Mouse (Mus musculus): ENCODE measurements around the gene Fam189a1. TPM values are rescaled to one million over a fixed set of nuclear protein-coding genes. Genes with fewer than 3 reads are reported as not detected.

Fam189a1 gene
- polyA plus RNA-seq, 1 experiment from 2014 or later: 1.3 TPM

DNA sequence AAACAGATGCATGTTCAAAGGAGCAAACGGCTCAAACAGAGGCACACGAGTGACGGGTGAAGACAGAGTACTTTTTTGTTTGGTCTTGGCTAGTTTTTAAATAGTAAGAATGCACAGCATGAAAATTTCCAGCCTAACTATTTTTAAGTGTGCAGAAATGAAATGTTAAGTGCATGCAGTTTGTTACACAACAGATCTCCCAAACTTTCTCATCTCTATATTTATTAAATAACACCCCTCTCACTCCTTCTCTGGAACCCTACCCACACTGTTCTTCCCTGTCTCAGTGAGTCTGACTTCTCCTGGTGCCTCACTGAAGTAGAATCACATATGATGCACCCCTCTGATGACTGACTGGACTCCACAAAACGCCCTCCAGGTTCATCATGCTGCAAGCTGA, 63.1 kb downstream of the Fam189a1 start:
- Histone ChIP-seq H3K36me3 (no peaks in the 10 kb centered on the region), H3K27me3 (ENCODE audit: low read depth, poor library complexity, severe bottlenecking) (no peaks in the 10 kb centered on the region), H3K4me1 (no peaks in the 10 kb centered on the region), H3K27ac (replicated peaks) (no peak overlapping the region), H3K4me3 (no peak overlapping the region), H3K9me3 (replicated peaks) (no peaks in the 10 kb centered on the region)
- no peak for DNase-seq (ENCODE audit: low spot score)
- 84% methylated on average over 4 of the region's 4 CpGs for WGBS

DNA sequence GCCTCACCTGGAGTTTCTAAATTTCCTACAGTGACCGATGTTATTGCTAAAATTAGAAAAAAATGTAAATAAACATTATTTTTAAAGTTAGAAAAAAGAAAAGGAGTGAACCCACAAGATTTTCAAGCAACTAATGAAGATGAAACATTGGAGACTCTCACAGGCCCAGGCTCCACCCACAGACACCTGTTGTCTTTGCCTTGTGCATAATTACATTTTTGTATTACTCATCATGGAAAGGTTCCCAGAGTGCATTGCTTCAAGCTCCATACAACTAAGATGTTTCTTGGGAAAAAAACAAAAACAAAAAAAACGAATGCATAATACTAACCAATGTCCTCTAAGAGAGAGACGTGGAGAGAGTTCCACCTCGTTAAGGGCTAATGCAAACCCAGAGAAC, 64.9 kb downstream of the Fam189a1 start:
- Histone ChIP-seq H3K9me3 (replicated peaks) (no peaks in the 10 kb centered on the region), H3K4me3 (no peak overlapping the region), H3K27me3 (ENCODE audit: low read depth, poor library complexity, severe bottlenecking) (no peaks in the 10 kb centered on the region), H3K36me3 (no peaks in the 10 kb centered on the region), H3K4me1 (no peaks in the 10 kb centered on the region), H3K27ac (replicated peaks) (no peak overlapping the region)
- no peak for DNase-seq (ENCODE audit: low spot score)
- WGBS: 87% methylated on average over 4 of the region's 4 CpGs

DNA sequence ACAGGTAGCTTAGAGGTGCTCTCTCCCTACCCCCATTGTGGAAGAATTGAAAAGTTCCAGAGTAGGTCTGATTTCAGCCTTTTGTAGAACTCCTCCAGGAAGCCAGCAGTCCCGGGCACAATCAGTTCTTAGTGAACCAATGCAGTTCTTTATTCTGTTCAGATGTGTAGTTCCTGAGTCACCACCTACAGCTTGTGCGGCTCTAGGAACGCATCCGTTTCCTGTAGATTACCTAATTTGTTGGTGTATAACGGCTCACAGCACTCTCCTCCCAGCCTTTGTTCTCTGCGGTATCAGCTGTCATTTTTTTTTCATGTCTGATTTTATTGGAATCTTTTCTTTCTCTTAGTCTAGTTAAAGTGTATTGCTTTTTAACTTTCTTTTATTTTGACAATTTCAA, 70.4 kb downstream of the Fam189a1 start:
- Histone ChIP-seq H3K27ac (replicated peaks) (no peak overlapping the region), H3K4me3 (no peak overlapping the region), H3K4me1 (peaks cover 13% of the 10 kb centered on the region), H3K9me3 (replicated peaks) (no peaks in the 10 kb centered on the region), H3K27me3 (ENCODE audit: low read depth, poor library complexity, severe bottlenecking) (no peaks in the 10 kb centered on the region), H3K36me3 (no peaks in the 10 kb centered on the region)
- WGBS: 84% methylated on average over 6 of the region's 6 CpGs
- no peak for DNase-seq (ENCODE audit: low spot score)

DNA sequence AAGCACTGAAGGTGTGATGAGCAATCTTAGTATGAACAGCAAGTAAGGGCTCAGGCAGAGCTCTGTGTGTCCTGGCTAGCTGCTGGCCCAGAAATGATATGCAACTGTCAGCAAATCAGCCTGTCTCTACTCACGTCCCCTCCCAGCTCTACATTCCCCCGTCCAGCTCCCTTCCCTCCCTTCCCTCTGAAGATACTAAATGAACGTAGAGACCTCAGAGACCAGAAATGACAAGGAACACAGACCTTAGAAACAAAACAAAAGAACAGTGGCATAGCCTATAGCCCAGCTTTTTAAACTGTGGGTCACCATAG, 73.6 kb downstream of the Fam189a1 start:
- Histone ChIP-seq H3K4me1 (peaks cover 13% of the 10 kb centered on the region), H3K27me3 (ENCODE audit: low read depth, poor library complexity, severe bottlenecking) (no peaks in the 10 kb centered on the region), H3K27ac (replicated peaks) (no peak overlapping the region; the same call in 1 of the 2 replicates), H3K4me3 (no peak overlapping the region), H3K36me3 (no peaks in the 10 kb centered on the region), H3K9me3 (replicated peaks) (no peaks in the 10 kb centered on the region)
- DNase-seq (ENCODE audit: low spot score): no peak
- 31% methylated on average over 3 of the region's 3 CpGs for WGBS

DNA sequence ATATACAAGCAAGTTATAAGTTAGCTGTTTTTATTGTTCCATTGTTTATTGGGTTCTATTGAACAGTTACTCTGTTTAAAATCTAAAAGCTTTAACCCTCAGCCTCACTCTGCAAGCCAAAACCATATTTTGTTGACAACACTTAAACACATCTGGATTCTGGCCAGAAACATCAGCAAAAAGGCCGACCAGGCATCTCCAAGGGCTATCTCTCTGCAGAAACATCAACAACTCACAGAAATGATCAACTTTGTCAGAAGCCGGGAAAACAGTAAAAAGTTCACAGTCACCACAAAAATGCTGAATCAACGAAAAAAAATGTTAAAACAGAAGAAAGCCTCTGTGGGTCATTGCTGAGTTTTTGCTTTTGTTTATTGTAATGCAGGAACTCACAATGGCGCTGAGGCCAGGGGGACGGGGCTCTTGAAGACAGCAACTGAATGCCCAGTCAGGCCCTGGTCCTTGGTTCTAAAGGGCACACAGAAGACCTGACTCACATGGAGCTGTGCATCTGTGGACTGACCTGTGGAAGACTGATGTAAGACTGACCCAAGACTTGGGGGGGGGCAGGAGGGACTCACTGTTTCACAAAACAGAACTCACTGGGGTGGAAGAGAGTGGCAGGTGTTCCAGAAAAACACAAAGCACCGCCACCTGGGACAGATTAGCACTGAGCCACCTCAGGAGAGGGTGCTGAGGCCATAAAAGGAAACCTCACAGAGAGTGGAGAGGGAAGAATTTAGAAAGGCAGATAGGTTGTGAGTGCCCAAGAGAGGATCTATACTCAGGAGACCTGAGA, 74.2 kb downstream of the Fam189a1 start:
- no peak for DNase-seq (ENCODE audit: low spot score)
- Histone ChIP-seq H3K36me3 (no peaks in the 10 kb centered on the region), H3K9me3 (replicated peaks) (no peaks in the 10 kb centered on the region), H3K27ac (replicated peaks) (no peak overlapping the region; the same call in 1 of the 2 replicates), H3K27me3 (ENCODE audit: low read depth, poor library complexity, severe bottlenecking) (no peaks in the 10 kb centered on the region), H3K4me1 (peaks cover 13% of the 10 kb centered on the region), H3K4me3 (no peak overlapping the region)
- 42% methylated on average over 6 of the region's 6 CpGs for WGBS

DNA sequence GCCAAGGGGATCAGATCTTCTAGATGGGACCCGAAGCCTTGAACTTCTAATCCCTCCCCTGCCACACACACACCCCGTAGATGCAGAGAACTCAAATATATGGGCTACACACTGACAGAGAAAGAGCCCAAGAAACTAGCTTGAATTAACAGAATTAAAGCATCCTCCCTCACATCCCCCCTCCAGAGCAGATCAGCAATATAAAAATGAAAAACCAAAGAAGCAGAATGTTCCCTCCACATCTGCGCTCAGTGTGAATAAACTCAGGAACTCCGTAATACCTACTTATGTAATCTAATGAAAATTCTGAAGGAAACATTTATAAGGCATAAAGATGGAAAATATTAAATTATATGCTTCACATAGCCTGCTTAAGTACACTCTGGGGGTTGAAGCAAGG, 80.2 kb downstream of the Fam189a1 start:
- no peak for DNase-seq (ENCODE audit: low spot score)
- no peak overlapping the region for H3K4me3 ChIP-seq
- H3K9me3 ChIP-seq (replicated peaks): peaks cover 3% of the 10 kb centered on the region; the same call in 1 of the 2 replicates
- no peak overlapping the region for H3K27ac ChIP-seq (replicated peaks)
- H3K36me3 ChIP-seq: no peaks in the 10 kb centered on the region
- H3K27me3 ChIP-seq (ENCODE audit: low read depth, poor library complexity, severe bottlenecking): no peaks in the 10 kb centered on the region
- peaks cover 15% of the 10 kb centered on the region for H3K4me1 ChIP-seq
- WGBS: 93% methylated on average over 4 of the region's 4 CpGs

DNA sequence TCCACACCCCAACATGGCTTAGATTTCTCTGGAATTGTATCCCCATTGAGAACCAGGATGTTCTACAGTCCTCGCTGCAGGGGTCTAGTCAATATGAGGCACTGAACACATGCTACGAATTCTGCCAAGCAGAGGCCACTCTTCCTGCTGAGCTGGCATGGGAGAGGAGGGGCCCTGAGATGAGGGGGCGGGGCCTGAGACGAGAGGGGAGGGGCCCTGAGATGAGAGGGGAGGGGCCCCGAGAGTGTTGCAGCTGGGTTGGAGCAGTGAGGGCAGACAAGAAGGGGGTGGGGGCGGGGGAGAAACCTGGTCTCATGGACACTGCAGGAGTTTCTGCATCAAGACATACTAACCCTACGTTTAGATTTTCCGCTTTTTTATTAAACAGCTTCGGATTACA, 82.2 kb downstream of the Fam189a1 start:
- WGBS: 43% methylated on average over 9 of the region's 9 CpGs
- DNase-seq (ENCODE audit: low spot score): no peak
- H3K4me1 ChIP-seq: peaks cover 15% of the 10 kb centered on the region

DNA sequence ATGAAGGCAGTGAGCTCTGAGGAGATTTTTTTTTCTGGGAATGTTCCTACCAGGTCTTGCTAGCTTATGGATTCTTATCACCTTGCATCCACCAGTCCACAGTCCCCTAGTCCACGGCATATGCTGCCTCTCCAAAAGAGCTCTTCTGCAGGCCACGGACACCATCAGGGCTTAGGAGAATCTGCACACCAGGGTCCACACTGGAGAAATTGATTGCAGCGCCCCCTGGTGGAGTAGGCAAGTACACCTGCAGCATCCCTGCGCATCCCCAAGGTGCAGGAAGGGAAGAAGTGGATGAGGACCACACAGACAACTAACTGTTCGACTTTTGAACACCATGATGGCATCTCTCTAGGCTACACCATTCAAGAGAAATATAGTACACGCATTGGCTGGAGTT, 82.8 kb downstream of the Fam189a1 start:
- Histone ChIP-seq H3K27me3 (ENCODE audit: low read depth, poor library complexity, severe bottlenecking) (no peaks in the 10 kb centered on the region), H3K36me3 (no peaks in the 10 kb centered on the region), H3K4me3 (no peak overlapping the region), H3K9me3 (replicated peaks) (peaks cover 6% of the 10 kb centered on the region; the same call in 1 of the 2 replicates), H3K27ac (replicated peaks) (0 out of 2 replicates have a peak overlapping the region, but pooled peaks have one; percentile 46), H3K4me1 (peaks cover 15% of the 10 kb centered on the region)
- WGBS: 27% methylated on average over 6 of the region's 6 CpGs
- peak; percentile 74 for DNase-seq (ENCODE audit: low spot score)

More for the DNA sequence above, 82.2 kb downstream of the Fam189a1 start:
- Histone ChIP-seq H3K27me3 (ENCODE audit: low read depth, poor library complexity, severe bottlenecking) (no peaks in the 10 kb centered on the region), H3K4me3 (no peak overlapping the region), H3K27ac (replicated peaks) (no peak overlapping the region), H3K36me3 (no peaks in the 10 kb centered on the region), H3K9me3 (replicated peaks) (peaks cover 6% of the 10 kb centered on the region; the same call in 1 of the 2 replicates)

DNA sequence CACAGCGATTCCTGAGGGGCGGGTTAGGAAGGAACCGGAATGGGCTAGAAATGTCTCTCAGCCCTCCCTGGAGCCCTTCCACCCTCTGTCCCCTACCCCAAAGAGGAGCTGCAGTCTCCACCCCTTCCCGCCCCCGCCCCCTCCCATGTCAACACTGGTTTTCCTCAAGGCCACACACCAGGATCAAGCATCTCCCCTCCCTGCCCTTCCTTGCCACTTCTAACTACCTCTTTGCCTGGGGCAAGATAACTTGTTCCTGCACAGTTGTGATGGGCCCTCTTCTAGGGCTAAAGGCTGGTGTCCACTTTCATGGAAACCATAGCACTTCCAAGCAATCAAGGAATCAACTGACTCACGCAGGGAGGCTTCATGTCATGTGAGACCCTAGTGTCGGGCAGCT, 90.2 kb downstream of the Fam189a1 start:
- WGBS: 80% methylated on average over 7 of the region's 7 CpGs
- no peak for DNase-seq (ENCODE audit: low spot score)
- Histone ChIP-seq H3K36me3 (no peaks in the 10 kb centered on the region), H3K9me3 (replicated peaks) (peaks cover 4% of the 10 kb centered on the region; the same call in 1 of the 2 replicates), H3K27me3 (ENCODE audit: low read depth, poor library complexity, severe bottlenecking) (no peaks in the 10 kb centered on the region), H3K4me3 (no peak overlapping the region), H3K4me1 (peaks cover 23% of the 10 kb centered on the region), H3K27ac (replicated peaks) (no peak overlapping the region)

DNA sequence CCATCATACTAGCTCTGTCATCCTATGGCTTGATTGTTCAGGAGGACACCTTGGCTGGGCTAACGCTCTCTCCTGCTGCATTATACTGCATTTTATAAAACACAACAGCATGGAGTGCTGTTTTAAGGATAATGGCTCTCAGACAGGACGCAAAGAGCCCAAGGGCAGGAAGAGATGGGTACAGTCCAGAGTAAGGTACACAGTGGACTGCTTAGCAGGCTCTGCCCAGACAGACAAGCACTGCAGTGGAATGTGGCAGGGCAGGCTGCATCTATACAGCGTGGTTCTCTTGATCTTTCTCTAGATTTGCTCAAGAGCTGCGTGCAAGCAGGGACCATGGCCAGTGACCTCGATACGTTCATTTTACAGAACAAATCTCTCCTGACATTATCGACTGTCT, 90.9 kb downstream of the Fam189a1 start:
- H3K36me3 ChIP-seq: no peaks in the 10 kb centered on the region
- peaks cover 23% of the 10 kb centered on the region for H3K4me1 ChIP-seq
- H3K4me3 ChIP-seq: no peak overlapping the region
- no peaks in the 10 kb centered on the region for H3K9me3 ChIP-seq (replicated peaks)
- no peak for DNase-seq (ENCODE audit: low spot score)
- WGBS: 89% methylated on average over 7 of the region's 7 CpGs
- H3K27me3 ChIP-seq (ENCODE audit: low read depth, poor library complexity, severe bottlenecking): no peaks in the 10 kb centered on the region
- H3K27ac ChIP-seq (replicated peaks): no peak overlapping the region

DNA sequence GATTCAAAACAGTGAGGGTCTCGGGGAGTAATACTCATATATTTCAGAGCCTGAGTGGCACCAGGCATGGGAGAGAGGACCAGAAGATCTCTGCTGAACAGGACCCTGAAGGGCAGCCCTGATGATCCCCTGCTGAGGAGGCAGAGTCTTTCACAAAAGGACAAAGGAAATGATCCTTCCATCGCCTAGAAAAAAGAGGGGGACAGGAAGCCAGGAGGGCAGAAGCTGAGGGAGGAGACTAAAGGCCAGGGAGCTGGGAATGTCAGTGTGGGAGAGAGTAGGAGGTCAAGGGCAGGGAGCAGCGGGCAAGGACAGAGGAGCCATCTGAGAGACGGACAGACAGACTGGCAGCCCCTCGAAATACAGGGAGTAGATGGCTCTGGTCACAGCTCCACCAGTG, 91.7 kb downstream of the Fam189a1 start:
- H3K4me3 ChIP-seq: no peak overlapping the region

DNA sequence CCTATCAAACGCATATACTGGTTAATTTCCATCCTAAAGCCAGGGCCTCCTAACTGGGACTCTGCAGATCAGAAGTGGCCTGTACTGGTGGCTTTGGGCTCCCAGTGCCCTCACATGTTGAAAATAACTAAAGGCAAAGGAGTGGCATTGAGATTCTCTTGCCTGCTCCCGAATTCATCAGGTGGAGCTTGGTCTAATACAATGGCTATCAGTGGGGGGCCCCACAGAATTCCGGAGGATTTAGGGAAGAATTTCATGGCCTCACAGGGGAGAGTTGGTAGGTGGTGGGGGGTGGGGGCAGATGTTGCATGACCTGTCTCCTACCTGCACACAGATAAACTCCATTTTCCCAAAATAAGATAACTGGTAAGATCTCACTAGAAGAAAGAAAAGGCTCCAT, 92.3 kb downstream of the Fam189a1 start:
- H3K4me1 ChIP-seq: peaks cover 23% of the 10 kb centered on the region
- H3K27ac ChIP-seq (replicated peaks): no peak overlapping the region
- no peaks in the 10 kb centered on the region for H3K27me3 ChIP-seq (ENCODE audit: low read depth, poor library complexity, severe bottlenecking)
- no peak for DNase-seq (ENCODE audit: low spot score)
- no peaks in the 10 kb centered on the region for H3K9me3 ChIP-seq (replicated peaks)
- H3K36me3 ChIP-seq: no peaks in the 10 kb centered on the region
- no peak overlapping the region for H3K4me3 ChIP-seq
- 9% methylated on average over 3 of the region's 3 CpGs for whole genome bisulfite sequencing

More for the DNA sequence above, 91.7 kb downstream of the Fam189a1 start:
- Histone ChIP-seq H3K36me3 (no peaks in the 10 kb centered on the region), H3K27ac (replicated peaks) (peak overlapping the region; percentile 52), H3K9me3 (replicated peaks) (no peaks in the 10 kb centered on the region), H3K27me3 (ENCODE audit: low read depth, poor library complexity, severe bottlenecking) (no peaks in the 10 kb centered on the region), H3K4me1 (peaks cover 23% of the 10 kb centered on the region)
- WGBS: 12% methylated on average over 5 of the region's 5 CpGs
- DNase-seq (ENCODE audit: low spot score): no peak

DNA sequence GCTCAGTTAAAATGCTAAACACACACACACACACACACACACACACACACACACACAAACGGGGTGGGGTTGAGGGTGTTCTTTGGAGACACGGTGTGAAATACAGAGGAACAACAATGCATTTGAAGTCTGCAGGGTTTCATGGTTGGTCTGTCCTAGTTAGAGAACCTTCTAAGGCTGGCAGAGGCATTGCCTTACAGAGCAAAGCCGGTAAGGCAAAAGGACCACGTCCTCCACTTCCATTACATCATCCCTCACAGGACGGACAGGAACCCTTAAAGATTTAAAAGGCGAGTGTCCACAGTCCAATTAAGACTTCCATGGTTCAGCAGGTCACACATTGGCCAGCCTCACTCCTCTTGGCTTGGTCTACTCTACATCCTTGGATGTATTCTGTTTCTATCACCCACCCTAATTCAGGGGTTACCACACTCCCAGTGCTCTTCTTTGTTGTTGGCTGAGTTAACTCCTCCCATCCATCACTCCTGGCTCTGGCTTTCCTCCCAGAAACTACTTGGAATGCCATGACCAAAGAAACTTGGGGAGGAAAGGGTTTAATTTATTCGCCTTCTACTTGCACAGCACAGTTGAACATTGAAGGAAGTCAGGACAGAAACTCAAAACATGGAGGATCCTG, 96.1 kb downstream of the Fam189a1 start:
- H3K36me3 ChIP-seq: no peaks in the 10 kb centered on the region
- no peak overlapping the region for H3K27ac ChIP-seq (replicated peaks)
- no peak for DNase-seq (ENCODE audit: low spot score)
- no peaks in the 10 kb centered on the region for H3K9me3 ChIP-seq (replicated peaks)
- no peak overlapping the region for H3K4me3 ChIP-seq
- peaks cover 14% of the 10 kb centered on the region for H3K4me1 ChIP-seq
- WGBS: 83% methylated on average over 7 of the region's 7 CpGs
- H3K27me3 ChIP-seq (ENCODE audit: low read depth, poor library complexity, severe bottlenecking): no peaks in the 10 kb centered on the region
